Mouse (Mus musculus) forebrain, embryonic 11.5 days (tissue): Measurements from ENCODE around the gene Slit1. TPM values are rescaled to one million over a fixed set of nuclear protein-coding genes. Genes with fewer than 3 reads are reported as not detected.

Experiments
- ATAC-seq: fragments of 200-750 bp; cut with Nextera tagmentation; replicated peaks from 2 replicates; pipeline ENCODE4 v1.8.0; 2017; ENCODE audit warnings: moderate TSS enrichment; ENCODE audit not compliant: low FRiP score
- DNase-seq: peaks from one replicate; pipeline ENCODE4 v3.0.0-alpha.2; 2017; ENCODE audit warnings: low spot score
- H3K27ac ChIP-seq: fragments of 300-500 bp; sonication (generic); 2 replicates; pipeline ENCODE4 v1.5.1; 2014; ENCODE audit warnings: low read depth, low read length
- H3K27me3 ChIP-seq: fragments of 300-500 bp; sonication (generic); 2 replicates; pipeline ENCODE4 v1.6.1; 2014; ENCODE audit warnings: mild to moderate bottlenecking, low read length, mixed read lengths; ENCODE audit not compliant: control insufficient read depth, insufficient read depth
- H3K36me3 ChIP-seq: fragments of 300-500 bp; sonication (generic); 2 replicates; pipeline ENCODE4 v1.6.1; 2014; ENCODE audit warnings: mild to moderate bottlenecking, low read length, moderate library complexity, mixed read lengths; ENCODE audit not compliant: control insufficient read depth, insufficient read depth
- H3K4me1 ChIP-seq: fragments of 300-500 bp; sonication (generic); replicated peaks from 2 replicates; pipeline ENCODE4 v1.6.1; 2014; ENCODE audit warnings: low read length, mixed read lengths; ENCODE audit not compliant: control insufficient read depth, insufficient read depth
- H3K4me2 ChIP-seq: fragments of 300-500 bp; sonication (generic); 2 replicates; pipeline ENCODE4 v1.6.1; 2014; ENCODE audit warnings: low read depth, mild to moderate bottlenecking, low read length, moderate library complexity, mixed read lengths; ENCODE audit not compliant: severe bottlenecking
- H3K4me3 ChIP-seq: fragments of 300-500 bp; sonication (generic); 2 replicates; pipeline ENCODE4 v1.5.1; 2014; ENCODE audit warnings: low read depth, low read length
- H3K9ac ChIP-seq: fragments of 300-500 bp; sonication (generic); 2 replicates; pipeline ENCODE4 v1.6.1; 2014; ENCODE audit warnings: low read length
- H3K9me3 ChIP-seq: fragments of 300-500 bp; sonication (generic); 2 replicates; pipeline ENCODE4 v1.6.1; 2016; ENCODE audit warnings: low read length, mixed read lengths; ENCODE audit not compliant: control insufficient read depth
- WGBS: fragments of 180-500 bp; shearing (Covaris S2); extraction: QIAGEN DNeasy Blood & Tissue Kit; methylation state at CpG from one replicate; pipeline ENCODE4 v1.1.7; 2014; 5-methylcytosine and 5-hydroxymethylcytosine counted together
- polyA plus RNA-seq: library from polyadenylated mRNA; unstranded; fragments of >200 nt; fragmentation: Nextera tagmentation; extraction: Ambion mirVana; gene quantifications from 2 replicates; pipeline ENCODE4 v1.2.1, GENCODE M21; 2014

Gene Slit1
- polyA plus RNA-seq, 1 experiment from 2014 or later, result 4.6 TPM

- Histone ChIP-seq H3K27me3 (peaks cover 9% of the 10 kb centered on the region; the same call in 1 of the 2 replicates), H3K36me3 (no peaks in the 10 kb centered on the region), H3K4me2 (no peak overlapping the region), H3K9me3 (no peaks in the 10 kb centered on the region), H3K4me1 (peaks cover 17% of the 10 kb centered on the region; the same call in 1 of the 2 replicates), H3K4me3 (no peak overlapping the region), H3K9ac (no peak overlapping the region), H3K27ac (no peak overlapping the region)
- 0 out of 2 replicates have a peak, but pooled peaks have one; percentile 22 for ATAC-seq
- WGBS, result 19% methylated on average over 6 of the region's 6 CpGs
- no peak for DNase-seq
Measured at GRCm38 (mm10) chr19:41655089-41655783, 88.2 kb downstream of the Slit1 start.

DNA sequence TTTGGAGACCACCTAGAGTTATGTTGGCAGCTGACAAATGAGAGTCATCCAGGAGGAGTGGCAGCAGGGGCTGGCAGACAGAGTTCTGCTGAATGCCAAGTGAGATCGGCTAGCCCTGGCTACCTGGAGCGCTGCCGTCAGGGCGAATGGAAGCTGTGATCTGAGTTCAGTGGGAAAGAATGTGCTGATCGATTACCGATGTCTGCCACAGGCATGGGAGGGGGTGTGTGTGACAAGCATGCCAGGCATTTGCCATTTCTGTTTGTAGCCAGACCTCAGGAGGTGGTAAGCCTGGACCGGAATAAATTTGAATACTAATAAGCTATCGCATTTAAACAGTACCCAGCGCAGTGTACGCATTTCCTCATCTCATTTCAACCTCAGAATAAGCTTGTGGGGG is 91.5 kb downstream of the Slit1 start:
- Histone ChIP-seq H3K9ac (no peak overlapping the region), H3K4me2 (no peak overlapping the region), H3K4me3 (no peak overlapping the region), H3K27me3 (peaks cover 6% of the 10 kb centered on the region; the same call in 1 of the 2 replicates), H3K4me1 (peaks cover 10% of the 10 kb centered on the region; the same call in 1 of the 2 replicates), H3K36me3 (no peaks in the 10 kb centered on the region), H3K9me3 (no peaks in the 10 kb centered on the region), H3K27ac (no peak overlapping the region)
- 21% methylated on average over 10 of the region's 10 CpGs for WGBS
- DNase-seq (no peak), ATAC-seq (peak; percentile 45; the same call in 1 of the 2 replicates)

- DNase-seq, result no peak
- H3K4me3 ChIP-seq, result no peak overlapping the region
- H3K9me3 ChIP-seq, result no peaks in the 10 kb centered on the region
- no peak overlapping the region for H3K4me2 ChIP-seq
- no peak for ATAC-seq
- WGBS, result 41% methylated on average over 10 of the region's 10 CpGs
- H3K9ac ChIP-seq, result no peak overlapping the region
- peaks cover 2% of the 10 kb centered on the region; the same call in 1 of the 2 replicates for H3K27me3 ChIP-seq
- no peak overlapping the region for H3K27ac ChIP-seq
- peaks cover 7% of the 10 kb centered on the region; the same call in 1 of the 2 replicates for H3K4me1 ChIP-seq
- no peaks in the 10 kb centered on the region for H3K36me3 ChIP-seq
Measured at GRCm38 (mm10) chr19:41649394-41649793, 94.1 kb downstream of the Slit1 start.

- ATAC-seq (no peak), DNase-seq (peak; percentile 86)
- Histone ChIP-seq H3K27ac (no peak overlapping the region), H3K9ac (no peak overlapping the region), H3K4me3 (no peak overlapping the region), H3K9me3 (no peaks in the 10 kb centered on the region), H3K4me1 (peaks cover 5% of the 10 kb centered on the region; the same call in 1 of the 2 replicates), H3K4me2 (no peak overlapping the region), H3K27me3 (no peaks in the 10 kb centered on the region), H3K36me3 (no peaks in the 10 kb centered on the region)
- WGBS, result 45% methylated on average over 16 of the region's 16 CpGs
Measured at GRCm38 (mm10) chr19:41646947-41647631, 96.4 kb downstream of the Slit1 start.

DNA sequence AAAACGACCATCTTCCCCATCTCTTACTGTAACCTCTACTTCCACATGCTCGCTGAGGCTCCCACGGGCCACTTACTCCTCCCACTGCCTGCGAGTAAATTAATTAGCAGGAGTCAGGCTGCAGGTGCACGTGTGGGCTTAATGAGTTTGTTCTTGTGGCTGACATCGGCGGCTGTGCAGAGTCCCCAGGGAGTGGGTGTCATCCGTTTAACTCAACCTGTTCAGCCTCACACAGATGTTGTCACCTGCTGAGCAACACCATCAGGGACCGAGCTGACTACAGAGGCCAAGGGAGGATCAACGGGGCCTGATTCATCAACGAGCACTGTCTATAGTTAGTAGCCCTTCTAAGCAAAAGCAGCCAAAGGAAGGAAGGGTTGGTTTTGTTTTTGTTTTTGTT is 100.5 kb downstream of the Slit1 start:
- no peak for ATAC-seq
- H3K4me1 ChIP-seq, result no peaks in the 10 kb centered on the region
- WGBS, result 50% methylated on average over 11 of the region's 11 CpGs
- DNase-seq, result no peak
- H3K9ac ChIP-seq, result no peak overlapping the region
- no peak overlapping the region for H3K4me3 ChIP-seq
- no peak overlapping the region for H3K4me2 ChIP-seq
- no peak overlapping the region for H3K27ac ChIP-seq
- no peaks in the 10 kb centered on the region for H3K27me3 ChIP-seq
- no peaks in the 10 kb centered on the region for H3K36me3 ChIP-seq
- H3K9me3 ChIP-seq, result no peaks in the 10 kb centered on the region

DNA sequence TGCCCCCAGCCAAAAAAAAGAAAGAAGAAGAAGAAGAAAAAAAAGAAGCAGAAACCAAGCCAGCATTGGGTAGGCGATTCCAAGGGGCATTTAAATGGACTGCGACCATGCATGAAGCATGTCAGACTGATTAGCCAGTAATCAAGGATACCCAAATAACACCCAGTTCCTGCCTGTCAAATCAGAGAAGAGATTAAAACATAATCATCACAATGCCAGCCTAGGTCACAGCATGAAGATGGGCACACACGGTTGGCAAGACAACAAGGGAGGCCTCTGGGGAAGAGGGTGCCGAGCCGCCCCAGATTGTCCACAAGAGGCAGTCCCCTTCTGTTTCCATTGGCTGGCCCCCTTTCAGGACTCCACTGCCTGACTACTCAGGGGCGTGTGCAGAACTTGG is 108.5 kb downstream of the Slit1 start:
- no peak overlapping the region for H3K4me2 ChIP-seq
- no peak for ATAC-seq
- 68% methylated on average over 6 of the region's 6 CpGs for WGBS
- no peak overlapping the region for H3K4me3 ChIP-seq
- H3K27ac ChIP-seq, result no peak overlapping the region
- H3K9me3 ChIP-seq, result no peaks in the 10 kb centered on the region
- no peak for DNase-seq
- no peak overlapping the region for H3K9ac ChIP-seq
- H3K27me3 ChIP-seq, result no peaks in the 10 kb centered on the region
- H3K4me1 ChIP-seq, result no peaks in the 10 kb centered on the region
- H3K36me3 ChIP-seq, result no peaks in the 10 kb centered on the region

DNA sequence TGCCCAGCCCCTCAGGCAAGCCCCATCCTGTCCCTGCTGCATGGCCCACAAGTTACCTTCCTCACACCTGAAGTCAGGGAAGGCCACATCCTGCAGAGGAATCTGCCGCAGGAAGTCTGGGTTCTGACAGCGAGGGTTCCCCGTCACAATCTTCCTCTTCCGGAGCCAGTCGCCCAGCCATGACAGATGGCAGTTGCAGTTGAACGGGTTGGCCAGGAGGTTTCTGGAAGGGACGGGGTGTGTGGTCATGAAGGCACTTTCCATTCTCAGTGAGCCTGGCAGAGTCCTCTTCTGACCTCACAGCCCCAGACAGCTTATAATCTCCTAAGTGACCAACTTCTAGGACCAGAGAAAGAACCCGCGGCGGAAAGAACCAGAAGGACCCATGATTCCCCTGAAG is 109.4 kb downstream of the Slit1 start:
- H3K4me1 ChIP-seq, result no peaks in the 10 kb centered on the region
- H3K4me2 ChIP-seq, result no peak overlapping the region
- no peaks in the 10 kb centered on the region for H3K36me3 ChIP-seq
- no peak for ATAC-seq
- no peak overlapping the region for H3K27ac ChIP-seq
- no peak overlapping the region for H3K9ac ChIP-seq
- no peaks in the 10 kb centered on the region for H3K9me3 ChIP-seq
- 87% methylated on average over 10 of the region's 10 CpGs for WGBS
- H3K27me3 ChIP-seq, result no peaks in the 10 kb centered on the region
- no peak for DNase-seq
- H3K4me3 ChIP-seq, result no peak overlapping the region

- H3K4me1 ChIP-seq, result no peaks in the 10 kb centered on the region
- no peaks in the 10 kb centered on the region for H3K36me3 ChIP-seq
- H3K27me3 ChIP-seq, result no peaks in the 10 kb centered on the region
- H3K4me2 ChIP-seq, result no peak overlapping the region
- H3K9me3 ChIP-seq, result no peaks in the 10 kb centered on the region
- H3K27ac ChIP-seq, result no peak overlapping the region
- 47% methylated on average over 5 of the region's 5 CpGs for WGBS
- no peak overlapping the region for H3K9ac ChIP-seq
- no peak overlapping the region for H3K4me3 ChIP-seq
- DNase-seq (peak; percentile 76), ATAC-seq (no peak)
Measured at GRCm38 (mm10) chr19:41629532-41629931, 113.9 kb downstream of the Slit1 start.
